Mouse (Mus musculus): ENCODE results near the gene Mtmr3. TPM values are rescaled to one million over a fixed set of nuclear protein-coding genes. Genes with fewer than 3 reads are reported as not detected.

Mtmr3 gene
- total and polyA plus RNA-seq, 3 experiments, result 31.7 to 46.3 (median 32.5) TPM

DNA sequence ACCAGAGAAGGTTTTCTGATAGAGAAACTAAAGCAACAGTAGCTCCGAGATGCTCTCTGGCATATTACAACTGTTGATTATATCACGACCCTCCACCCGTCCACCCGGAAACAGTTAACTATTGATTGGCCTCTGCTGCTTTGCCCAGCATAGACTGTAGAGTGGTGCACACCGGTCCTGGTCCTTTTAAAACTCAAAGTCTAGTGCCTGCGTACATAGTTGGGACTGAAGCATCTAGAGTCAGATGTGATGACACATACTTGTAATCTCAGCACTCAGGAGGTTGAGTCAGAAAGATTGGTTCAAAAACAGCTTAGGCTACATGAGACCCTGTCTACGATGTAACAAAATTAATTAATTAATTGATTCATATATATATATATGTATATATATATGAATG is 43.6 kb upstream of the Mtmr3 start:
- Histone ChIP-seq H3K9ac (ENCODE audit: insufficient read depth, low read depth) (peak overlapping the region; percentile 77), H3K27me3 (replicated peaks) (peaks cover 11% of the 10 kb centered on the region), H3K4me3 (replicated peaks in 1 of 3; ENCODE audit: low read depth in 2 of 3, low read length in 2 of 3, poor library complexity in 1 of 3) (peak overlapping the region; percentile 79 to 100 (median 87)), H3K4me2 (ENCODE audit: insufficient read depth, low read depth, poor library complexity, severe bottlenecking) (peak overlapping the region; percentile 74), H3K27ac (ENCODE audit: insufficient read depth, low read depth) (0 out of 2 replicates have a peak overlapping the region, but pooled peaks have one; percentile 19), H3K9me3 (replicated peaks; ENCODE audit: low read length) (no peaks in the 10 kb centered on the region), H3K36me3 (replicated peaks in 1 of 2; ENCODE audit: control insufficient read depth in 1 of 2, insufficient read depth in 1 of 2, low read length in 1 of 2) (peaks cover 15 to 39% of the 10 kb centered on the region in 2 experiments), H3K79me2 (replicated peaks; ENCODE audit: control insufficient read depth, extremely low read depth, insufficient read depth, poor library complexity, severe bottlenecking) (peaks cover 31% of the 10 kb centered on the region), H3K4me1 (ENCODE audit: control insufficient read depth in 1 of 2, insufficient read depth in 2 of 2) (peaks cover 7 to 23% of the 10 kb centered on the region in 2 experiments; a peak in 3 of 4 replicates)
- DNase-seq (ENCODE audit: extremely low read depth), result no peak
- TF ChIP-seq RAD21 (IDR thresholded peaks at IDR 0.05; ENCODE audit: low read depth, low read length) (no peak), JUN (IDR thresholded peaks at IDR 0.05; ENCODE audit: insufficient read depth, low read depth, low read length) (no peak), E2F4 (IDR thresholded peaks at IDR 0.05; ENCODE audit: insufficient replicate concordance, low read depth, low read length) (no peak), KAT2A (IDR thresholded peaks at IDR 0.05; ENCODE audit: insufficient replicate concordance, low read length) (no peak), CTCF (conservative IDR thresholded peaks at IDR 0.05 in 1 of 2, IDR thresholded peaks at IDR 0.05 in 1 of 2; ENCODE audit: low read depth in 2 of 2, low read length in 2 of 2) (no peak), BHLHE40 (IDR thresholded peaks at IDR 0.05; ENCODE audit: low read depth, low read length) (no peak), USF1 (IDR thresholded peaks at IDR 0.05; ENCODE audit: low read depth, low read length) (no peak), CHD2 (IDR thresholded peaks at IDR 0.05; ENCODE audit: low read length) (no peak), ZMIZ1 (IDR thresholded peaks at IDR 0.05; ENCODE audit: low read depth, low read length) (no peak), USF2 (conservative IDR thresholded peaks at IDR 0.05; ENCODE audit: low read depth, low read length) (no peak), ZNF384 (IDR thresholded peaks at IDR 0.05; ENCODE audit: low read depth, low read length) (no peak), ETS1 (conservative IDR thresholded peaks at IDR 0.05; ENCODE audit: low read depth, low read length) (no peak), NELFE (IDR thresholded peaks at IDR 0.05; ENCODE audit: low read depth, low read length) (no peak), HCFC1 (IDR thresholded peaks at IDR 0.05; ENCODE audit: low read depth, low read length) (no peak), MAX (IDR thresholded peaks at IDR 0.05; ENCODE audit: low read length) (no peak), MAFK (IDR thresholded peaks at IDR 0.05; ENCODE audit: insufficient replicate concordance, low read length) (no peak), ZC3H11A (IDR thresholded peaks at IDR 0.05; ENCODE audit: low read depth, low read length) (no peak), MXI1 (IDR thresholded peaks at IDR 0.05; ENCODE audit: low read depth, low read length) (no peak)
- in situ Hi-C loops (cut with MboI; ENCODE audit: low pct_ligation_motif_present, low pct_unique_long_range_greater_than_20kb, low sequenced_read_pairs), result loop anchor here (5.0 kb wide), 1 partner anchor 41 kb away; no protein-coding TSS in a partner anchor
- dilution Hi-C loops (cut with MboI; ENCODE audit: extremely low pct_ligation_motif_present, extremely low pct_unique_long_range_greater_than_20kb, low sequenced_read_pairs), result no loop called here

DNA sequence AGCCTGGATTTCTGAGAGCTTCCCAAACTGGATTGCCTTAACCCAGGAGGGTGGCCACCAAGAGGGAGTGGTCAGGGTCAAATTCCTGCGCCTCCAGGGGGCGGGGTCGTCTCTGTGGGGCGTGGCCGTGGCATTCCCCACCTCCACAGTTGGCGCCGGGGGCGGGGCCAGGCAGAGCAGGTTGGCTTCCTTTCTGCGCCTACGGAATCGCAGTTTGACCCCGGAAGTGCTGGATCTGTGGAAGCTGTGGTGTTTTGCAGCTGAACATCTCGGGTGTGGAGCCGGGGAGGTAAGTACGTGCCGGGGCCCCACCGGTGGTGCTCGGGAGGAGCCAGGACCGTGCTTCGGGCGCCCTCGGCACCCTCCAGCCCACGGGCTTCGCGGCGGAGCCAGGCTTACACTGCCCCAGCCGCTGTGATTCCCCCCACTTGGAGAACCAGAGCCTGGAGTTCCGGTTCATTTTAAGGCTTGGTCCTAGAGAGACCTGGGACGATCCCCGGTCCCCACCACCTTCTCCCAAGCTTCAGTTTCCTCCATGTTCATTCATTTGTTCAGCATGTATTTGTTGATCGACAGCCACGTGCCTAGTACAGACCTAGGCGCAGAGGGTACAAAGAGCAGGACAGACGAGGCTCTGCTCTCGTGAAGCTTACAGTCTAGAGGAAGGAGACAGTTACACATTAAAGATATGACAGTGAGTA is 43.0 kb upstream of the Mtmr3 start, which contains the start of gene Ascc2:
Gene Ascc2 (plus strand): TSS at position 214 of the 701 bp plus-strand sequence.
- H3K4me3 ChIP-seq (replicated peaks in 1 of 3; ENCODE audit: low read depth in 2 of 3, low read length in 2 of 3, poor library complexity in 1 of 3), result peak within 1 kb of the TSS; percentile 79 to 100 (median 87)
- H3K27ac ChIP-seq (ENCODE audit: insufficient read depth, low read depth), result 0 out of 2 replicates have a peak within 1 kb of the TSS, but pooled peaks have one; percentile 19
- H3K79me2 ChIP-seq (replicated peaks; ENCODE audit: control insufficient read depth, extremely low read depth, insufficient read depth, poor library complexity, severe bottlenecking), result peaks cover 31% of the 10 kb centered on the region
- peaks cover 7 to 23% of the 10 kb centered on the region in 2 experiments; a peak in 3 of 4 replicates for H3K4me1 ChIP-seq (ENCODE audit: control insufficient read depth in 1 of 2, insufficient read depth in 2 of 2)
- peak within 1 kb of the TSS; percentile 74 for H3K4me2 ChIP-seq (ENCODE audit: insufficient read depth, low read depth, poor library complexity, severe bottlenecking)
- dilution Hi-C loops (cut with MboI; ENCODE audit: extremely low pct_ligation_motif_present, extremely low pct_unique_long_range_greater_than_20kb, low sequenced_read_pairs) (no loop called here), in situ Hi-C loops (cut with MboI; ENCODE audit: low pct_ligation_motif_present, low pct_unique_long_range_greater_than_20kb, low sequenced_read_pairs) (loop anchor here (5.0 kb wide), 1 partner anchor 40 kb away; no protein-coding TSS in a partner anchor)
- peak within 1 kb of the TSS; percentile 77 for H3K9ac ChIP-seq (ENCODE audit: insufficient read depth, low read depth)
- DNase-seq (ENCODE audit: extremely low read depth), result peak; percentile 94
- H3K27me3 ChIP-seq (replicated peaks), result peaks cover 14% of the 10 kb centered on the region
- H3K9me3 ChIP-seq (replicated peaks; ENCODE audit: low read length), result no peaks in the 10 kb centered on the region
- peaks cover 15 to 33% of the 10 kb centered on the region in 2 experiments for H3K36me3 ChIP-seq (replicated peaks in 1 of 2; ENCODE audit: control insufficient read depth in 1 of 2, insufficient read depth in 1 of 2, low read length in 1 of 2)
- TF ChIP-seq TBP (conservative IDR thresholded peaks at IDR 0.05; ENCODE audit: low read depth, low read length), result peak; percentile 63; the same call in 1 of the 2 replicates
- peak; percentile 83 for TF ChIP-seq HCFC1 (IDR thresholded peaks at IDR 0.05; ENCODE audit: low read depth, low read length)
- no peak for TF ChIP-seq JUND (conservative IDR thresholded peaks at IDR 0.05; ENCODE audit: low read depth, low read length)
- TF ChIP-seq RAD21 (IDR thresholded peaks at IDR 0.05; ENCODE audit: low read depth, low read length), result no peak
- peak; percentile 70; the same call in 1 of the 2 replicates for TF ChIP-seq POLR2AphosphoS2 (IDR thresholded peaks at IDR 0.05; ENCODE audit: low read depth, low read length)
- TF ChIP-seq SIN3A (IDR thresholded peaks at IDR 0.05; ENCODE audit: low read length), result peak; percentile 93
- no peak for TF ChIP-seq MEF2A (IDR thresholded peaks at IDR 0.05; ENCODE audit: borderline replicate concordance, low read depth, low read length)
- TF ChIP-seq ZNF384 (IDR thresholded peaks at IDR 0.05; ENCODE audit: low read depth, low read length), result no peak
- TF ChIP-seq GABPA (IDR thresholded peaks at IDR 0.05; ENCODE audit: insufficient replicate concordance, low read depth, low read length), result no peak; the same call in 1 of the 2 replicates
- no peak for TF ChIP-seq SMC3 (IDR thresholded peaks at IDR 0.05; ENCODE audit: low read depth, low read length)
- TF ChIP-seq TCF12 (IDR thresholded peaks at IDR 0.05; ENCODE audit: low read depth, low read length), result peak; percentile 83
- TF ChIP-seq CHD1 (IDR thresholded peaks at IDR 0.05; ENCODE audit: low read depth, low read length), result no peak
- peak; percentile 88 for TF ChIP-seq MXI1 (IDR thresholded peaks at IDR 0.05; ENCODE audit: low read depth, low read length)
- no peak for TF ChIP-seq PAX5 (IDR thresholded peaks at IDR 0.05; ENCODE audit: low read length)
- TF ChIP-seq ZMIZ1 (IDR thresholded peaks at IDR 0.05; ENCODE audit: low read depth, low read length), result peak; percentile 66
- TF ChIP-seq JUN (IDR thresholded peaks at IDR 0.05; ENCODE audit: insufficient read depth, low read depth, low read length), result no peak
- peak; percentile 88 for TF ChIP-seq NELFE (IDR thresholded peaks at IDR 0.05; ENCODE audit: low read depth, low read length)
- TF ChIP-seq USF2 (conservative IDR thresholded peaks at IDR 0.05; ENCODE audit: low read depth, low read length), result no peak
- no peak for TF ChIP-seq RCOR1 (conservative IDR thresholded peaks at IDR 0.05; ENCODE audit: low read depth, low read length)
- no peak for TF ChIP-seq ZC3H11A (IDR thresholded peaks at IDR 0.05; ENCODE audit: low read depth, low read length)

Measured in CH12.LX (cell line).